Comparison of ENCODE assay signal across 9 mouse cellular contexts in genomic region chr13:91636814-91637213, GRCm38 (mm10).
DNase-seq lines count a peak whose midpoint lies in the region; ATAC-seq lines count a peak whose summit lies in the region.
"Had no signal": no experiment of that assay in that cellular context is flagged by ENCODE, and none has a peak within 500 bp of the region (broad histone marks: within the 10 kb centered on the region; RNA-seq: fewer than 3 reads in every experiment).

No protein-coding gene starts in this region.

- H3K4me2 ChIP-seq in embryonic facial prominence, embryonic 14.5 days (ENCODE audit: low read depth, low read length), result no peak overlapping the region
- H3K4me2 ChIP-seq in heart, embryonic 16.5 days (ENCODE audit: low read depth, low read length), result no peak overlapping the region
- H3K4me2 ChIP-seq in liver, embryonic 13.5 days, result no peak overlapping the region
- no peak overlapping the region for H3K4me2 ChIP-seq in neural tube, embryonic 11.5 days (ENCODE audit: low read depth)

- H3K4me1 ChIP-seq in embryonic facial prominence, embryonic 14.5 days (ENCODE audit: control insufficient read depth, insufficient read depth, low read length), result no peaks in the 10 kb centered on the region
- peaks cover 6% of the 10 kb centered on the region for H3K4me1 ChIP-seq in heart, embryonic 16.5 days (ENCODE audit: control insufficient read depth, insufficient read depth, low read length)
- peaks cover 18% of the 10 kb centered on the region for H3K4me1 ChIP-seq in liver, embryonic 13.5 days (replicated peaks)
- no peaks in the 10 kb centered on the region for H3K4me1 ChIP-seq in neural tube, embryonic 11.5 days (ENCODE audit: control insufficient read depth, insufficient read depth, low read length)

- H3K36me3 ChIP-seq in embryonic facial prominence, embryonic 14.5 days (ENCODE audit: control insufficient read depth, insufficient read depth, low read length), result no peaks in the 10 kb centered on the region
- no peaks in the 10 kb centered on the region for H3K36me3 ChIP-seq in heart, embryonic 16.5 days (ENCODE audit: control insufficient read depth, insufficient read depth)
- H3K36me3 ChIP-seq in liver, embryonic 13.5 days, result no peaks in the 10 kb centered on the region
- no peaks in the 10 kb centered on the region for H3K36me3 ChIP-seq in neural tube, embryonic 11.5 days (ENCODE audit: control insufficient read depth, insufficient read depth, low read length)

- H3K27ac ChIP-seq in embryonic facial prominence, embryonic 14.5 days (replicated peaks; ENCODE audit: low read depth, low read length), result no peak overlapping the region
- H3K27ac ChIP-seq in heart, embryonic 16.5 days (ENCODE audit: low read length), result no peak overlapping the region
- H3K27ac ChIP-seq in liver, embryonic 13.5 days, result no peak overlapping the region
- H3K27ac ChIP-seq in neural tube, embryonic 11.5 days (ENCODE audit: low read depth, low read length), result no peak overlapping the region

- H3K27me3 ChIP-seq in embryonic facial prominence, embryonic 14.5 days (replicated peaks; ENCODE audit: control insufficient read depth, insufficient read depth, low read length), result no peaks in the 10 kb centered on the region
- no peaks in the 10 kb centered on the region for H3K27me3 ChIP-seq in heart, embryonic 16.5 days (ENCODE audit: control insufficient read depth, insufficient read depth, low read length)
- H3K27me3 ChIP-seq in liver, embryonic 13.5 days, result no peaks in the 10 kb centered on the region
- H3K27me3 ChIP-seq in neural tube, embryonic 11.5 days (ENCODE audit: control insufficient read depth, insufficient read depth, low read length), result no peaks in the 10 kb centered on the region

- H3K9ac ChIP-seq in embryonic facial prominence, embryonic 14.5 days (ENCODE audit: low read depth, low read length), result no peak overlapping the region
- H3K9ac ChIP-seq in heart, embryonic 16.5 days (ENCODE audit: low read length), result no peak overlapping the region
- H3K9ac ChIP-seq in liver, embryonic 13.5 days, result no peak overlapping the region
- no peak overlapping the region for H3K9ac ChIP-seq in neural tube, embryonic 11.5 days (ENCODE audit: low read length)

- WGBS in embryonic facial prominence, embryonic 14.5 days, result 21% methylated on average over 5 of the region's 5 CpGs
- 17% methylated on average over 5 of the region's 5 CpGs for WGBS in heart, embryonic 16.5 days
- WGBS in liver, embryonic 13.5 days (ENCODE audit: insufficient replicate concordance), result 14% methylated on average over 5 of the region's 5 CpGs
- WGBS in neural tube, embryonic 11.5 days, result 17% methylated on average over 5 of the region's 5 CpGs

- H3K9me3 ChIP-seq in embryonic facial prominence, embryonic 14.5 days (ENCODE audit: control insufficient read depth, low read length), result no peaks in the 10 kb centered on the region
- no peaks in the 10 kb centered on the region for H3K9me3 ChIP-seq in heart, embryonic 16.5 days (replicated peaks; ENCODE audit: control insufficient read depth, low read length)
- no peaks in the 10 kb centered on the region for H3K9me3 ChIP-seq in liver, embryonic 13.5 days (replicated peaks)
- no peaks in the 10 kb centered on the region for H3K9me3 ChIP-seq in neural tube, embryonic 11.5 days (ENCODE audit: control insufficient read depth, low read length)

- ATAC-seq in embryonic facial prominence, embryonic 14.5 days (ENCODE audit: low read depth), result peak; percentile 58
- peak; percentile 60 for ATAC-seq in heart, embryonic 16.5 days (replicated peaks; ENCODE audit: extremely low read depth, insufficient read depth, low FRiP score)
- ATAC-seq in liver, embryonic 13.5 days (ENCODE audit: low read depth), result peak; percentile 81
- ATAC-seq in neural tube, embryonic 11.5 days (ENCODE audit: insufficient read depth, low FRiP score, low TSS enrichment), result peak; percentile 68; the same call in 1 of the 2 replicates

- H3K4me3 ChIP-seq in embryonic facial prominence, embryonic 14.5 days (ENCODE audit: low read depth, low read length), result no peak overlapping the region
- no peak overlapping the region for H3K4me3 ChIP-seq in heart, embryonic 16.5 days (ENCODE audit: low read length)
- no peak overlapping the region for H3K4me3 ChIP-seq in liver, embryonic 13.5 days (replicated peaks)
- no peak overlapping the region for H3K4me3 ChIP-seq in neural tube, embryonic 11.5 days (ENCODE audit: low read depth, low read length)
- H3K4me3 ChIP-seq: erythroblast, embryonic 14.5 days had no signal

- peak; percentile 85 for DNase-seq in CD4-positive helper T cell, adult 2 months (ENCODE audit: low read depth, low spot score)
- peak; percentile 82 to 88 for DNase-seq in adrenal gland, postnatal 36 days
- peak; percentile 90 for DNase-seq in embryonic facial prominence, embryonic 14.5 days (ENCODE audit: low spot score)
- peak; percentile 81 for DNase-seq in kidney, postnatal 14 days
- peak; percentile 71 for DNase-seq in liver, embryonic 13.5 days
- DNase-seq in neural tube, embryonic 11.5 days (ENCODE audit: low spot score), result peak; percentile 84
- peak; percentile 83 for DNase-seq in telencephalon, adult 2 months (ENCODE audit: low read depth, low spot score)
